Mouse (Mus musculus): ENCODE results near the gene Smg1. TPM values are rescaled to one million over a fixed set of nuclear protein-coding genes. Genes with fewer than 3 reads are reported as not detected.
A peak's percentile ranks its signal among the peaks of the same experiment; 100 is the strongest.

Gene Smg1
- polyA plus RNA-seq, 1 experiment, result 24.9 TPM

- Histone ChIP-seq H3K4me1 (ENCODE audit: control insufficient read depth, insufficient read depth, low read length) (peaks cover 4% of the 10 kb centered on the region), H3K4me3 (replicated peaks; ENCODE audit: extremely low read depth, low read depth, low read length) (no peak overlapping the region)
- DNase-seq, result no peak
- 92% methylated on average over 2 of the region's 2 CpGs for WGBS
- no peak for TF ChIP-seq CTCF (IDR thresholded peaks at IDR 0.05; ENCODE audit: insufficient read depth, low read length)
- no peak for TF ChIP-seq POLR2A (IDR thresholded peaks at IDR 0.05; ENCODE audit: borderline replicate concordance, extremely low read depth, low read depth, low read length)
Observed at GRCm38 (mm10) chr7:118251392-118252170, 8.1 kb upstream of the Smg1 start.

GRCm38 (mm10) chr7:118250482-118251160, 7.2 kb upstream of the Smg1 start:
- TF ChIP-seq POLR2A (IDR thresholded peaks at IDR 0.05; ENCODE audit: borderline replicate concordance, extremely low read depth, low read depth, low read length) (no peak), CTCF (IDR thresholded peaks at IDR 0.05; ENCODE audit: insufficient read depth, low read length) (no peak)
- H3K4me3 ChIP-seq (replicated peaks; ENCODE audit: extremely low read depth, low read depth, low read length), result no peak overlapping the region
- 63% methylated on average over 4 of the region's 4 CpGs for WGBS
- DNase-seq, result no peak
- peaks cover 4% of the 10 kb centered on the region for H3K4me1 ChIP-seq (ENCODE audit: control insufficient read depth, insufficient read depth, low read length)

GRCm38 (mm10) chr7:118249563-118249962, 6.1 kb upstream of the Smg1 start:
- no peak for DNase-seq
- no peak for TF ChIP-seq POLR2A (IDR thresholded peaks at IDR 0.05; ENCODE audit: borderline replicate concordance, extremely low read depth, low read depth, low read length)
- TF ChIP-seq CTCF (IDR thresholded peaks at IDR 0.05; ENCODE audit: insufficient read depth, low read length), result no peak
- Histone ChIP-seq H3K4me1 (ENCODE audit: control insufficient read depth, insufficient read depth, low read length) (peaks cover 4% of the 10 kb centered on the region), H3K4me3 (replicated peaks; ENCODE audit: extremely low read depth, low read depth, low read length) (no peak overlapping the region)
- WGBS, result 78% methylated on average over 2 of the region's 2 CpGs

GRCm38 (mm10) chr7:118248069-118248468, 4.6 kb upstream of the Smg1 start:
- no peak for DNase-seq
- WGBS, result 68% methylated on average over 8 of the region's 8 CpGs
- TF ChIP-seq CTCF (IDR thresholded peaks at IDR 0.05; ENCODE audit: insufficient read depth, low read length), result no peak
- no peak for TF ChIP-seq POLR2A (IDR thresholded peaks at IDR 0.05; ENCODE audit: borderline replicate concordance, extremely low read depth, low read depth, low read length)
- no peak overlapping the region for H3K4me3 ChIP-seq (replicated peaks; ENCODE audit: extremely low read depth, low read depth, low read length)
- peaks cover 4% of the 10 kb centered on the region for H3K4me1 ChIP-seq (ENCODE audit: control insufficient read depth, insufficient read depth, low read length)

GRCm38 (mm10) chr7:118245260-118245659, 1.8 kb upstream of the Smg1 start:
- Histone ChIP-seq H3K4me1 (ENCODE audit: control insufficient read depth, insufficient read depth, low read length) (peaks cover 5% of the 10 kb centered on the region), H3K4me3 (replicated peaks; ENCODE audit: extremely low read depth, low read depth, low read length) (no peak overlapping the region)
- DNase-seq, result no peak
- 94% methylated on average over 3 of the region's 3 CpGs for WGBS
- TF ChIP-seq CTCF (IDR thresholded peaks at IDR 0.05; ENCODE audit: insufficient read depth, low read length), result no peak

GRCm38 (mm10) chr7:118242911-118243412, 508 bp downstream of the Smg1 start:
- no peak for DNase-seq
- H3K4me3 ChIP-seq (replicated peaks; ENCODE audit: extremely low read depth, low read depth, low read length), result peak overlapping the region; percentile 76
- TF ChIP-seq POLR2A (IDR thresholded peaks at IDR 0.05; ENCODE audit: borderline replicate concordance, extremely low read depth, low read depth, low read length) (no peak), CTCF (IDR thresholded peaks at IDR 0.05; ENCODE audit: insufficient read depth, low read length) (no peak)
- H3K4me1 ChIP-seq (ENCODE audit: control insufficient read depth, insufficient read depth, low read length), result peaks cover 5% of the 10 kb centered on the region
- WGBS, result under 1% methylated on average over 50 of the region's 50 CpGs

GRCm38 (mm10) chr7:118242309-118242708, 1.2 kb downstream of the Smg1 start:
- Histone ChIP-seq H3K4me3 (replicated peaks; ENCODE audit: extremely low read depth, low read depth, low read length) (peak overlapping the region; percentile 76), H3K4me1 (ENCODE audit: control insufficient read depth, insufficient read depth, low read length) (peaks cover 5% of the 10 kb centered on the region)
- DNase-seq, result no peak
- WGBS, result 8% methylated on average over 6 of the region's 6 CpGs
- TF ChIP-seq CTCF (IDR thresholded peaks at IDR 0.05; ENCODE audit: insufficient read depth, low read length) (no peak), POLR2A (IDR thresholded peaks at IDR 0.05; ENCODE audit: borderline replicate concordance, extremely low read depth, low read depth, low read length) (no peak)

- TF ChIP-seq CTCF (IDR thresholded peaks at IDR 0.05; ENCODE audit: insufficient read depth, low read length), result no peak
- no peak for TF ChIP-seq POLR2A (IDR thresholded peaks at IDR 0.05; ENCODE audit: borderline replicate concordance, extremely low read depth, low read depth, low read length)
- H3K4me3 ChIP-seq (replicated peaks; ENCODE audit: extremely low read depth, low read depth, low read length), result no peak overlapping the region
- H3K4me1 ChIP-seq (ENCODE audit: control insufficient read depth, insufficient read depth, low read length), result peaks cover 5% of the 10 kb centered on the region
- no peak for DNase-seq
Observed at GRCm38 (mm10) chr7:118240402-118240801, 3.1 kb downstream of the Smg1 start.

GRCm38 (mm10) chr7:118239996-118240395, 3.5 kb downstream of the Smg1 start:
- H3K4me3 ChIP-seq (replicated peaks; ENCODE audit: extremely low read depth, low read depth, low read length), result no peak overlapping the region
- 75% methylated on average over 5 of the region's 5 CpGs for WGBS
- peaks cover 5% of the 10 kb centered on the region for H3K4me1 ChIP-seq (ENCODE audit: control insufficient read depth, insufficient read depth, low read length)
- TF ChIP-seq POLR2A (IDR thresholded peaks at IDR 0.05; ENCODE audit: borderline replicate concordance, extremely low read depth, low read depth, low read length), result no peak
- TF ChIP-seq CTCF (IDR thresholded peaks at IDR 0.05; ENCODE audit: insufficient read depth, low read length), result no peak
- DNase-seq, result no peak

GRCm38 (mm10) chr7:118236949-118237348, 6.5 kb downstream of the Smg1 start:
- TF ChIP-seq CTCF (IDR thresholded peaks at IDR 0.05; ENCODE audit: insufficient read depth, low read length), result peak; percentile 8; the same call in 1 of the 2 replicates
- no peak for TF ChIP-seq POLR2A (IDR thresholded peaks at IDR 0.05; ENCODE audit: borderline replicate concordance, extremely low read depth, low read depth, low read length)

More at GRCm38 (mm10) chr7:118236949-118237348, 6.5 kb downstream of the Smg1 start:
- Histone ChIP-seq H3K4me3 (replicated peaks; ENCODE audit: extremely low read depth, low read depth, low read length) (no peak overlapping the region), H3K4me1 (ENCODE audit: control insufficient read depth, insufficient read depth, low read length) (peaks cover 2% of the 10 kb centered on the region)
- no peak for DNase-seq
